Mouse (Mus musculus) telencephalon, adult 2 months (tissue): ENCODE measurements around the gene Brca1.
"Not testable (repeated sequence)": the region's sequence is repeated elsewhere in the genome, so short reads cannot be mapped to it uniquely, and the experiment has no call there.

Experiments used
- DNase-seq: peaks from one replicate; pipeline ENCODE4 v3.0.0-alpha.2; 2011; ENCODE audit warnings: low read depth, low spot score

Gene Brca1

DNA sequence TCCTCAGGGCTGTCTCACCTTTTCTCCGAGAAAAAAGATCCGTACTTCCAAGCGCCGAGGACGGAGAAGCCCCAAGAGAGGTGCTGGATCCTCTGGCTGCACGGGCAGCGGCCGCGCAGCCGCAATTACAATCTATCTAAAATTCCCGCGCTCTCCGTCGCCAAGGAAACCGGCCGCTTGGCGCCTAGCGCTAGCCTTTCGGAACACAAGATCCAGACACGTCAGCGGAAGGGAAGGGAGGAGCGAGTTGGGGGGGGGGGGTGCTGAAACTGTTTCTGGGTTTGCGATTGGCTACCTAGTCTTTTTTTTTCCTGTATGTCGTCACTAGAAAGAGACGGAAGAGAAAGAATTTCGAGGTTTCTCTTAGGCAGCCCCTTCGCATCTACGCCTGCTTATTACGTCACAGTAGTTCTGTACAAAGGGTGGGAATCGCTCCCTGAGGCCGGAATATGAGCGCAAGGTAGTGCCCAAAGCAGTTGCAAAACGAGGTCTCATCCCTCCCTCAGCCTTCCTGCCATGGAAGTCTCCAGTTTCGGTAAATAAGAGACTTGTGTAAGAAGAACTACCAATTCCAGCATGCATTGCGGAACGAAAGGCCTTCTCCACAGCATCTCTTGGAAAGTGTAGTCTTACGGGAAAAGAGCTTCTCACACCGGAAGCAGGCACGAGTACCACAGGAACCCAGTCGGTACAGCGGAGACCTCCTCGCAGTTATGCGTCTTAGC, at the start of gene Brca1, which contains the start of gene Nbr1:
Brca1 (minus strand) TSS at position 205 of the 725 bp plus-strand sequence.
Nbr1 (plus strand) TSS at position 399 of the 725 bp plus-strand sequence.
- DNase-seq: peak; percentile 100

DNA sequence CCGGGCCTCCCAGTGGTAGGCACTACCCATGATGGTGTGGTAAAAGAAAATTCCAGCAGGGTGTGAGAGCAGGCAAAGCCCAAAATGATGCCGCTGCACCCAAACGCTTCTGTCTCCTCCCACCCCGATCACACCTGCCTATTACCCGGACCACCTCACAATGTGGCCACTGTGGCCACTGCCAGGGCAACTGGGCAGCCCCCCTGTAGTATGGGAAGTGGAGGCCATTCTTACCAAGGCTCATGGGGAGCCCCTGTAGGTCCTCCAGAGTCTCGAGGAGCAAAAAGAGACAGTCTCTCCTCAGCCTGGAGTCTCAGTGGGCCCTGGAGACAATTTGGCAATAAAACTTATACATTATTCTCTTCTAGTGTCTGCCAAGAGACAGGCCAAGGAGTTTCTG, 47.4 kb upstream of the Brca1 start, which contains the start of gene Gm11634:
Gm11634 (minus strand) TSS at position 101 of the 400 bp plus-strand sequence.
- no peak for DNase-seq

DNA sequence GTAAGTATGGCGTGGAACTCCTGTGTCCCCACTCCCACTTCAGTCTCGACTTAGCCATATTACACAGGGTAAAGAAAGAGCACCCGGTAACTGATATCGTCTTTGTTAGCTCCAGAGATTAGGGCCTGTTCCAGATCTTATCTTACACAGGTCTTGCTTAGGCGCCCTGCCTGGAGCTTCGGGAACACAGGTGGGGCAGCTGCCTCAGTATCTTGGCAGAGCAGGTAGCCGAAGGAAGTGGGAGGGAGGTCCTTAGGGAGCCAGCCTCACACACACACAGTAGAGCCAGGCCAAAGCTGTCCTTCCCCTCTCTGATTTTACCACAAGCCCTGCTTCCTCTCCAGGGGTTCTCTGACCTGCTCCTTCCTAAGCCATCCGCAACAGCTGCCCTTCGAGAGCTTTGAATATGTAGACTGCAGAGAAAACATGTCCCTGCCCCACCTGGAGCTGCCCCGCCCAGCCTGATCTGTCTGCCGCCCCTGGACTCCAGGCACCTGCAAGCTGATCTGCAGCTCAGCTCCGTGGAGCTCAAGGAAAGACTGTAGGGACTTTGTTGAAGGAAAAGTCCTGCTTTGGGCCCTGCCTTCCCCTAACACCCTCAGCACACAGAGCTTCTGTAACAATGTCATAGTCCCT, 38.4 kb upstream of the Brca1 start:
- DNase-seq: no peak

DNA sequence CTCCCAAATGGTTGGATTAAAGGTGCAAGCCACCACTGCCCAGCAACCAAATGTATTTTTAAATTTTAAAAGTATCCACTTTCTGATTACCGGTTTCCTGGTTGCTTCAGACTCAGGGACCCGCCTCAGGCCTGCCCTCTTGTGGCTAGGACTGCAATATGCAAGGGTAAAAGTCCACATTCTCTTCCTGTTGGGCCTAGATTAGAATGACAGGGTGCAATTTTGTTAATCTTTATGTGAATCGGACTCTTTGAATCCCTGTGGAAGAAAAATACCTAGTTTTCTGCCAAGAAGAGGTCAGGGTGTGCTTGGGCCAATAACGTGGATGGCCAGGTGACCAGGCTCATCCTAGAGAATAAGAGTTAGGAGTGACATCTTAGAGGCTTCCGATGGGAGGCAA, 37.7 kb upstream of the Brca1 start:
- DNase-seq: no peak

DNA sequence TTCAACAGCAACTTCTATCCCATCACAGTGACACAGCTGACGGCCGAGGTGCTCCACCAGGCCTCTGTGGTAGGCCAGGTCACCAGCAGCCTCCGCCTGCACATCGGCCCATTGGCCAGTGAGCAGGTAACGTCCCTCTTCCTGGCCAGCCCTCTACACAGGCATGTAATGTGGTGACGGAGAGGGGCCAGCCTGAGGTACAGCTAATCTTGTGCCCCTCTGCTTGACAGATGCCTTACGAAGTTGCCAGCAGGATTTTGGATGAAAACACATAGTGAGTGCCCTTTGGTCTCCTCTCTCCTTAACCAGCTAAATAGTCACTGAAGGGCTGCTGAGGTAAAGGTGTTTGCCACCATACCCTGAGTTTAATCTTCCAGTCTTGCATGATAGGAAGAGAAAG, 37.1 kb upstream of the Brca1 start:
- no peak for DNase-seq

DNA sequence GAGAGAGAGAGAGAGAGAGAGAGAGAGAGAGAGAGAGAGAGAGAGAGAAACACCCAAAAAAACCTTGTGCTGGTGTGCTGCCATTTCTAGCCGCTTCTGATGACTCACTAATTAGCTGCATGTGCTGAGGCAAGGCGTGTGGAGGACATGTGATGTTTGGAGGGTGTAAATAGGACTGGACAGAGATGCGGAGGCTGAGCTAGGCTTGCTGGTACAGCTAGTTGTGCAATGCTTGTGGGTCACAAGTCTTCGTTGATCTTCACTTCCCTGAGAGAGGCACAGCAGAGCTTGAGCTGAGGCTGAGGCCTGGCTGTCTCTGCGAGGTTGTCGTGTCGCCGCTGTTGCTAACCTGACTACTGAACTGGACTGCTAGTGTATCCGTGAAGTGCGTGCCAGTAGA, 35.9 kb upstream of the Brca1 start:
- peak; percentile 60 for DNase-seq

DNA sequence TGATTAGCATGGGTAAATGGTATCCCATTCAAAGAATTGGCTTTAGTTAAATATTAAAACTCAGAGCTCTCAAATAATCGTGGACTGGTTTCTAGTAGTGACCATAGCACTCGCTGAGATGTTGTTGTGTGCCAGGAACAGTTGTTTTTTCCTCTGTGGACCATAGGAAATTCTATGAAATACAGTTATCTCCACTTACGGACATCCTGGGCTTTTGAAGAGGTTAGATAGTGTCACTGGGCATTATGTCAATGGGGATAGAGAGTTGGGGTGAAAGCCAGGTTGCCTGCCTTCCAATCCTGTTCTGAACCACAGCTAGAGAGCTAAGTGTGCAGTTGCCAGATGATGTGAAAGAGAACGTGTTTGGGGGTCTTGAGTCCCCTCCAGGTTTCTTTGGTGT, 34.0 kb upstream of the Brca1 start:
- no peak for DNase-seq

DNA sequence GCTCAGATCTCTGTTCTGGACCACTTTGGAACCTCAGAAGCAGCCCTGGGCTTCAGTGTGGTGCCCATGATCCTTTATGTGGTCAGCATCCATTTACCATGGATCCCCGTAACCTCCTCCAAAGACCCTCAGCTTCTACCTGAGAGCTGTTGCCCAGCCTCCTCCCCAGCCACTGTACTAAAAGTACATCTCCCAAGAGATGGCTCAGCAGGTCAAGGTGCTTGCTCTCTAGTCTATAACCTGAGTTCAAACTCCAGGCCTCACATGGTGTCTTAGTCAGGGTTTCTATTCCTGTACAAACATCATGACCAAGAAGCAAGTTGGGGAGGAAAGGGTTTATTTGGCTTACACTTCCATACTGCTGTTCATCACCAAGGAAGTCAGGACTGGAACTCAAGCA, 33.3 kb upstream of the Brca1 start:
- DNase-seq: not testable (repeated sequence)

DNA sequence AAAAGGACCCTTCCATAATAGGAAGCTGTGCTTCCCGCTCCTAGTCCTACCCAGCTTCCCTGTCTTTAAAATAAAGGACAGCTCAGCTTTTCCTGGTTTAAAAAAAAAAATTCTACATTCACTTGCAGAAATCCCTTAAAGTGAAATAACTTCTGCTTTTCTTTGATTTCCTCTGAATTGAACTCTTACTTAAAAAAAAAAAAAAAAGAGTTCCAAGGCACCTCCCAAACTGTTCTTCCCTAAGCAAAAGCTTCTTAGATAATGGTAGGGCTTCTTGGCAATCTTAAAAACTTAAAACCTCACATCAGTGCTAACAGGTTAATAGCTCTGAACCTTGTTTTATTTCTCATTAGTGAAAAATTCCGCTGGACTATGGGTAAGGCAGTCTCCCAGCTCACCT, 31.4 kb upstream of the Brca1 start:
- DNase-seq: no peak

DNA sequence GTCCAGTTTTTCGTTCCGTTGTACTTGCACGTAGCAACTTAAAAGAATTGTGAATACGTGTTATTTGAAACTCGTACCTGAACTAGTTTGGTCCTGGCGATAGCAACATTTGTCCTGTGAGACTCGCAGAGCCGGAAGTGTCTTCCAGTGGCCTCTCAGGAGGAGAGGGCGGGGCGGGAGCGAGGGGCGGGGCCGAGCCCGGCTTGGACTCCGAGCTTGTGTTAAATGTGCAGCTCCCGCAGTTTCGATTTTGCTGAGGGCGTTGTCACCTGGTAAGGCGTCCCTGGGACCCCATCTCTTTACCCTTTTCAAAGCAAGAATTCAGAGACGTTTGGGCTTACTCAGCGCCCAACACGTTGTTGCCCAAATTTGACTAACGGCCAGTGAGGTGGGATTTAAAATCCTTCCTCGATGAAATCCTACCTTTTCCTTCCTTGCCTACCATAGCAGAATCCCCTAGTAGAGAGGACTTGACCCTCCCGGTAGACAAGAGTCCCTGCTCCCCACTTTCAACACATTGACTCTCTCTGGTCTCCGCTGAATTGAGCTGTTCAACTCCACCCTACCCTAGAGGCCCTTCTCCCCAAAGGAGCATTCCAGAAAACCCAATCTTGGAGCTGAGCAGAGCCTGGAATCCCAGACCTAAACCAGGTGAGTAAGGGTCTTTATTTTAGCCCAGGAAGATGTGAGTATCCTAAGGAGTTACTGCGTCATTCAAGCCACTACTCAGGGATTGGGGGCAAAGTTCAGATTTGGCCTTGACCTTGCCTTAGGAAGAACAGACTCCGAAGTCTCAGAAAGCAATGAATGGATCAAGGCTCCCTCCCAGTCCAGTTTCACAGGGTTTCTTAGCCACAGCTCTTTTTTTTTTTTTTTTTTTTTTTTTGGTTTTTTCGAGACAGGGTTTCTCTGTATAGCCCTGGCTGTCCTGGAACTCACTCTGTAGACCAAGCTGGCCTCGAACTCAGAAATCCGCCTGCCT, 30.6 kb upstream of the Brca1 start, which contains the start of gene Tmem106a:
Tmem106a (plus strand) TSS at position 189 of the 982 bp plus-strand sequence.
- DNase-seq: no peak

DNA sequence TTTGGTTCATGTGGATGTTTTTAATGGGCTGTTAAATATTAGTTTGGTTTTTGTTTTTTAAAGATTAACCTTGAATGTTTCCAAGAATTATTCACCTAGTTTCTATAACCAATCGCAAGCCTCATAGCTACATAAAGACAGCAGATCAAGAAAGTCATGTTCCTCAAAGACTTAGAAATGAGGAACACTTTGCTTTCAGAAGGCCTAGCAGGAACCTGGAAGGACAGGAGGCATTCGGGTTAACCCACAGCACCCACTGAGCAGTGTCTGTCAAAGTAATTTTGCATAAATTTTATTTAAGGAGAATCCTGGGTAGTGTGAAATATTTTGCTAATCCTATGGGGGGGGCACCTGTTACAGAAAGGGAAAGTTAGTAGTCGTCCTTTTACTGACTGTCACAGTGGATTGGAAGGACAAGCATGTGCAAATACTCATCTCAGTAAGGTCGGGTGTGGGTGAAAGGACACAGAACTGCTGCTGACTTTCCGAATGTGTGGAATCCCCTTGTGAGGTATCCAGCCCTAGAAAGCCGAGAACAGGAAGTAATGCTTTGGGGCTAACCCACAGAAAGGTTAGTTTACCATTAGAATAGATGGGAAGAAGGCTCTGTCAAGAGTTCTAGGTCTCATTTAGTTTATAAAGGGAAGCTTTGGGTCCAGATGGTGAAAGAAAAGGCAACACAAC, 29.5 kb upstream of the Brca1 start:
- no peak for DNase-seq

DNA sequence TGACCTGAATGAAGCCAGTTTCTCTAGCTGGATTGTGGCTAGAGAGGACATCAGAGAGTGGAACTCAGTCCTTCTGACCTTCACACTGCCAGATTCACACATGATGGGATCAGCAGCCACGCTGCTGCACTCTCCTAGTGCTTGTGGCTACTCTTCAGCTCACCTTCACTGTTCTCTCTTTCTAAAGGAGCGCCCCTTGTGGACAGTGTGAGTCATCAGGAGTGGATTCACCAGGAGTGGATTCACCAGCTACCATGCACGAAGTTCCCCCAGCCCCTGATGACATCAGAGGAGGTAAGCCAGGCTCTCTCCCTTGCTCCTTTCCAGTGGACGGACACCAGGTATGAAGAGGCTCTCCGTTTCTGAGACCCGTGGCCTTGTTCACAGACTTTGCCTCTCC, 24.4 kb upstream of the Brca1 start:
- DNase-seq: no peak

DNA sequence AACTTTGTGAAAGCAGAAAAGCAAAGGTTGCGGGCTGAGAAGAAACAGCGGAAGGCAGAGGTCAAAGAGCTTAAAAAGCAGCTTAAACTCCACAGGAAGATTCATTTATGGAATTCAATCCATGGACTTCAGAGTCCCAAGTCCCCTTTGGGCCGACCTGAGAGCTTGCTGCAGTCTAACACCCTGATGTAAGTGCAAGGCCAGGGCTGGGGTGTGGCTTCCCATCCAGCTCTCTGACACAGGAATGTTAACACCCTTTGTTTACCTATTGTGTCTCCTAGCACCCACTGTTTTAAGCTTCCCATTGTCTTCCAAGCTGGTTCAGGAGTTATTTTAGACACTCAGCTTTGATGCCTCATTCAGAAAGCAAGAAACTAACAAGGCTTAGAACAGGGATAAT, 16.7 kb upstream of the Brca1 start:
- DNase-seq: no peak

DNA sequence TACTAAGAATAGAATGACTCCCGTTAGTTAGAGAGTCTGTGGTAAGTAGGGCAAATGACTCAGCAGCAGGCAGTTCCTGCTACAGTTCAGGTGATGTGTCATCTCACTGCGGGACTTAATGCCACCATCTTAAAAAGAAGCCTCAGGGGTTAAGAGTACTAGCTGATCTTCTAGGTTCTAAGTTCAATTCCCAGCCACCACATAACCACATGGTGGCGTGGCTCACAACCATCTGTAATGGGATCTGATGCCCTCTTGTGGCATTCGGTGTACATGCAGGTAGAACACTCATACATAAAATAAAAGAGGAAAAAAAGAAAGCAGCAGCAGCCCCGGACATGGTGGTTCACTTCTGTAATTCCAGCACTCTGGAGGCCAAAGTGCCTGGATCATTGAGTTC, 10.6 kb upstream of the Brca1 start:
- DNase-seq: peak; percentile 27

DNA sequence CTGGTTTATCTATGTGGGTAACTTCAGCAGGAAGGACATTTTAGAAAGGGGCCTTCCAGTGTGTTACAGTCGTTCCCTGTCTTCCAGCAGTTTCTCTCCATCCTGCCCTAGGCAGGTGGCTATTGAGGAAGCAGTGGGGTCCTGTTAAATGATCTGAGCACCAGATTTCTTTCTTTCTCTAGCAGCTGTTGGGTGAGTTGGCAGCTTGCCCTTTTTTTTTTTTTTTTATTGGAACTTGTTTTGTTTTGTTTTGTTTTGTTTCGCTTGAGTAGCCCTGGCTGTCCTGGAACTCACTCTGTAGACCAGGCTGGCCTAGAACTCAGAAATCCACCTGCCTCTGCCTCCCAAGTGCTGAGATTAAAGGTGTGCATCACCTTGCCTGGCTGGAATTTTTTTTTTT, 5.2 kb upstream of the Brca1 start:
- DNase-seq: no peak

DNA sequence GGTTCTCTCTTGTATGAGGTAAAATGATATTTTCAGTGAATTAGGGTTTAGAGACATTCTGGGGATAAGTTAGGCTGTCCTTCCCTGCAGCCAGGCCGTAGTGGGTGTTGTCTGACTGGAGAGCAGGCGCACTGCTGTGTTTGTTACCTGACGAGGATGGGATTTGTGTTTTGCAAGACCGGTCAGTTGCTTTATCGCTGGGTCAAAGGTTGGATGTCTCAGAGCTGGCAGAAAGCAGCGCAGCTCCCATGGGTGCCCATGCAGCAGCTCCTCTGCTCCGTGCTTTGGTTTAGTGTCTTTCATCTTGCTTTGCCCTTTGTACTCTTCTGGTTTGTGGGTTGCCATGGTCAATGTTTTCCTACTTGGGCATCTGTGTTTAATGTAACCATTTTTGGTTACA, 4.8 kb upstream of the Brca1 start:
- DNase-seq: no peak

DNA sequence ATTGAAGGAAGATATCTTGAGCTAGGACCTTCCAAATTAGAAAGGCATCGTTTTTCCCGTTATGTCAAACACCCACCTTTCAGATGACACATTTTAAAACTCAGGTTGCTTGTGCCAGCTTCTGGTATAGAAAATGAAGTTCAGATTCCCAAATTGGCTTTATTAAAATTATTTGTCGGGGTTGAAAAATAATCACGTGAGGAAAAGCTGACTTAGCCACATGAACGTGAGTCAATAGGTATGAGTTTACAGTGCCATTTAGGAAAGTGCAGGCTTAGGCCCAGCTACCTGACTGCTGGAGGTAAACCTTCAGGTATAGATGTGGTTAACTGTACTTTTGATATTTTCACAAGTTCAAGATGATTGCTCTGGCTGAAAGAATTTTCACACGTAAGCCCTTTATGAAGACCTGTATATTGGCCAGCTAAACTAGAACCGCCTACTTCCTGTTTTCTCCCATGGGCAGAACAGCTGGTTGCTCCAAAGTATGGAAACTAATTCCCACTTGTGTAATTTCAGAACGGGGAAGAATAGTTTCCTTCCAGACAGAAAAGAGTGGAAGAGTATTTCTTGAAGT, 1.7 kb upstream of the Brca1 start:
- DNase-seq: no peak

DNA sequence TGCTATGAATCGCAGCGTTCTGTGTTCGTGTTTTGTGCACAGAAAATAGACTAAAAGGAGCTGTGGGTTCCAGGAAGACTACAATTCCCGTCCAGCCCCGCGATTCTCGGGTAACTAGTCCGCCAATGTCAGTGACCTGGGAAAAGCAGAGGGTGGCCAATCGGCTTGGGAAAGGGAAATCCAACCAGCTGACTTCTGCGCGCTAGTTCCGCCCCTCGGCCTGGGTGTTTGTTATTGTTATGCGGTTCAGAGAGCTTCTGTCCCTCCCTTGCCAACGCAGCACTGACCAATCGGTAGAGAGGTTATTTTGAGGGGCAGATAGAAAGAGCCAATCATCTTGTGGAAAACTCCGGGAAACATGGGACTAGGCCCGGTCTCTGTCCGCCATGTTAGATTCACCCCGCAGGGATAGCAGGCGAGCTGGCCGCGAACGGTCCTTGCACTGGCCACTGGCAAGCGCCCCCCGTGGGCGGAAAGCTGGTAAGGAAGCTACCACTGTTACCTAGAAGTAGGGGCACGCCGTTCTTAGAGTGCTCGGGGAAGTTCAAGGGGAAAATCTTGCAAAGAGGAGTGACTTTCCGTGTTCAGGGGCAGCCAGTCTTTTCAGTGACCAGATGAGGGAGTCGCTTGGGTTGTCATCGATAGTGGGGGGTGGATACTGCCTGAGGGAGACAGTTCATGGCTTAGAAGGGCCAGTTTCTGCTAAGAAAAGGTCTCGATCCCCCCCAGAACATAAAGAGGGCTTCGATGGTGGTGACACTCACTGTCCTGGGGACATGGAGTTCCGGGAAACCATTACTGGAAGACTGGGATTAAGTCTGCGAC, 933 bp upstream of the Brca1 start:
- DNase-seq: peak; percentile 100

DNA sequence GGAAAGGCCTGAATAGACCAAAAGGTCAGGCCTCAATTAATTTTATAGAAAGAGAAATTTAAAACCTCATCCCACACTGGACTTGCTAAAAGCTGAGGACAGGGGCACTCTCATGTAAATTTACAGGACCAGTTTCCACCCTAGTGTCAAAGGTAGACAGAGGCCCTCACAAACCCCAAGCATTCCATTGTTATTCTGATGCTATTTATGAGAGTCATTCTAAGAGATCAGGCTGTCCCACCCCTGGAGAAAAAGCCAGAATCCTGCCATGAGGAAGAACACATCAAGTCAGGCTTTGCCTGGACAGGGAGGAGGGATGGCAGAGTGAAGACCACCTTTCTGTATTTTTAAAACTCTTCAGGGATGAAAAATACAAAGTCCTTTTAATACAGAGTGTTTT, 3.2 kb downstream of the Brca1 start:
- DNase-seq: no peak

DNA sequence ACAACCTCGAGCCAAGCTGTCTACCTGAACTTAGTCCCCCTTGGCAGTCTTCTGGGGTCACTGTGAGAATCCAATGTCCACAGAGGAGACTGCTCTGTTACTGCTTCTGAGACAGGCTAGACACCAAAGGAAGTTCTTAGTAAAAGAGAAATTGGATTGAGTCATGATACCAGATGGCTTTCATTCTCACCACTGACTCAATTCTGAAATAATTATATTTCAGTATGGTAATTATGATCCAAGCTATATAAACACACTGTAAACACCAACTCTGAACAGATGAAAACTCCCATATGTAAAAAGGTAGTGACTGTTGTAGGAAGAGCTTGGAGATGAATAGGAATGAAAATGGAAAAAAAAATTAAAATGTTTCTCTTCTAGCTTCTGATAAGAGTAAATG, 7.6 kb downstream of the Brca1 start:
- DNase-seq: peak; percentile 71
